Mouse (Mus musculus): ENCODE results near the gene Ccdc59. TPM values are rescaled to one million over a fixed set of nuclear protein-coding genes. Genes with fewer than 3 reads are reported as not detected.

The Ccdc59 gene
- polyA plus RNA-seq, 1 experiment from 2014 or later, result 59.2 TPM

- no peak overlapping the region for H3K4me3 ChIP-seq
- WGBS, result 52% methylated on average over 4 of the region's 4 CpGs
- no peak overlapping the region for H3K27ac ChIP-seq
- H3K27me3 ChIP-seq (ENCODE audit: low read depth, poor library complexity, severe bottlenecking), result no peaks in the 10 kb centered on the region
- no peaks in the 10 kb centered on the region for H3K36me3 ChIP-seq
- no peaks in the 10 kb centered on the region for H3K4me1 ChIP-seq
- no peaks in the 10 kb centered on the region for H3K9me3 ChIP-seq (replicated peaks)
- no peak for DNase-seq (ENCODE audit: low spot score)
Measured at GRCm38 (mm10) chr10:105867312-105867711, 26.4 kb downstream of the Ccdc59 start.

Other genes with a start within 250 kb of the Ccdc59 start
- gene Mettl25, start 313 bp downstream of the Ccdc59 start, polyA plus RNA-seq (2016; fragmentation: Nextera tagmentation; extraction: Ambion mirVana), result 11.7 and 13.2 TPM in 2 replicates

Measured in limb, embryonic 10.5 days (tissue).